ENCODE assay signal across 7 mouse cellular contexts in the genomic region with DNA sequence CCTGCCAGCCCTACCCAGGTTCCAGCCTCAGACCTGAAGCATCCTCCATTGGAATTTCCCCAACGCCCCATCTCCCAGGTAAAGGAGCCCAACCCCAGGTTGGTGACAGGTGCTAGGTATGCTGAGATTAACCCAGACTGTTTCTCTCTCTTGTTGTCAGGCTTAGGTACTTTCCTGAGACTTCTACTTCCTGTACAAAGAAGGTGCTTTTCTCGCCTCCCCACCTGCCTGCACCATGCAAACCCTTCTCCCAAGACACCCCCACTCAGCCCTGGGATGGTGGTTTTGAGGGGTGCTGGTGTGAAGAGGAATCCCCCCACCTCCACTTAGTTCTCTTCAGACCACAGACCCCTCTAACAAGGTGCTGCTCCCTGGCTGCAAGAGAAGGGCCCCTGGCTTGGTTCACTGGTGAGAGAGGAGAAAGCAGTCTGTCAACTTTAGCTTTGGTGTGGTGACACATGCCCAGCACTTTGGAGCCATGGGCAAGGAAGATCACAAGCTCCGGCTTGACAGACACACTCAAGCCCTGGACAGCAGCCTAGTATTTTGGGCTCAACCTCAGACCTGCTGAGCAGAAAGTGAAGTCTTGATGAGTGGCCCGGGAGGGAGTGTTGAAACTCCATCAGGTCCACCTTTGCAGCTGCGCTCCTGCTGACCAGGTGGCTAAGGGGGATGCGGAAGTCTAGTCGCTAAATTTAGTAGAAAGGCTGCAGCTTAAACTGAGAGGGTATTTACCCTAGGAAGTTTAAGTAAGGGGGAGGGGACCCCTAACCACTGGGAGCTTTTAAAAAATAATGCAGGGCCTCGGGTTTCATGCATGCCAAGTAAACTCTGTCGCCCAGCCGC. TPM values are rescaled to one million over a fixed set of nuclear protein-coding genes. Genes with fewer than 3 reads are reported as not detected.
DNase-seq lines count a peak whose midpoint lies in the region; ATAC-seq and TF ChIP-seq lines count a peak whose summit lies in the region.

No protein-coding gene starts in this region.

- DNase-seq in A20 (ENCODE audit: low read depth, low spot score): peak; percentile 94
- DNase-seq in CD4-positive helper T cell, adult 2 months (ENCODE audit: low read depth, low spot score): peak; percentile 87
- peak; percentile 58 for DNase-seq in lung, adult 2 months
- peak; percentile 77 for DNase-seq in thymus, postnatal 14 days
- no peak for DNase-seq in layer of hippocampus, postnatal 10 days (ENCODE audit: low spot score in 2 of 2)

- peak overlapping the region; percentile 93 to 97 for H3K27ac ChIP-seq in heart, embryonic 14.5 days (replicated peaks in 1 of 2; ENCODE audit: control insufficient read depth in 1 of 2, insufficient read depth in 1 of 2, low read depth in 2 of 2, low read length in 2 of 2)

- H3K4me3 ChIP-seq in heart, embryonic 14.5 days (ENCODE audit: control insufficient read depth in 1 of 2, insufficient read depth in 1 of 2, low read depth in 1 of 2, low read length in 2 of 2): no peak overlapping the region
- H3K4me3 ChIP-seq in lung, adult 2 months (replicated peaks; ENCODE audit: extremely low read depth, low read depth, low read length): no peak overlapping the region

- peak overlapping the region; percentile 67 for H3K9ac ChIP-seq in heart, embryonic 14.5 days (ENCODE audit: low read length)

- TF ChIP-seq CTCF in lung, adult 2 months (IDR thresholded peaks at IDR 0.05; ENCODE audit: insufficient read depth, low read length): no peak

- peaks cover 27% of the 10 kb centered on the region for H3K36me3 ChIP-seq in heart, embryonic 14.5 days (ENCODE audit: control insufficient read depth, insufficient read depth, low read length)

- peak overlapping the region; percentile 58 for H3K4me2 ChIP-seq in heart, embryonic 14.5 days (ENCODE audit: low read length)

- 0 out of 2 replicates have a peak, but pooled peaks have one; percentile 17 for ATAC-seq in heart, embryonic 14.5 days (ENCODE audit: insufficient number of reproducible peaks, insufficient read depth, low FRiP score, low read depth)
- ATAC-seq in erythroid progenitor cell, adult 5-6 weeks (replicated peaks; ENCODE audit: low FRiP score, poor library complexity, severe bottlenecking): no peak

- WGBS in heart, embryonic 14.5 days: 25% methylated on average over 10 of the region's 10 CpGs
- 33% methylated on average over 10 of the region's 10 CpGs for WGBS in lung, adult 2 months

- no peak for TF ChIP-seq POLR2A in lung, adult 2 months (IDR thresholded peaks at IDR 0.05; ENCODE audit: borderline replicate concordance, extremely low read depth, low read depth, low read length)

- H3K9me3 ChIP-seq in heart, embryonic 14.5 days (ENCODE audit: control insufficient read depth, low read length): no peaks in the 10 kb centered on the region

- no peaks in the 10 kb centered on the region for H3K27me3 ChIP-seq in heart, embryonic 14.5 days (ENCODE audit: control insufficient read depth, insufficient read depth, low read length)

- H3K4me1 ChIP-seq in heart, embryonic 14.5 days (ENCODE audit: control insufficient read depth in 2 of 2, insufficient read depth in 2 of 2, low read length in 2 of 2): peaks cover 53 to 68% of the 10 kb centered on the region in 2 experiments
- peaks cover 65% of the 10 kb centered on the region for H3K4me1 ChIP-seq in lung, adult 2 months (ENCODE audit: control insufficient read depth, insufficient read depth, low read length)

RNA-seq across cellular contexts. Expression of gene Mcl1, which starts 14.5 kb away (rescaled TPM):
- polyA plus RNA-seq in heart, embryonic 14.5 days (2014; fragmentation: Nextera tagmentation; extraction: Ambion mirVana): 54.3 and 57.2 TPM in 2 replicates
- 89.2 and 178 TPM in 2 replicates for polyA plus RNA-seq in lung, adult 2 months (2012; rRNA removed)
- 161 and 212 TPM in 2 replicates for total RNA-seq in erythroid progenitor cell, adult 5-6 weeks (2015; ENCODE audit: low replicate concordance)
- 104 and 138 TPM in 2 replicates for total RNA-seq in erythroid progenitor cell, adult 5-6 weeks (2017; ENCODE audit: low replicate concordance)
- total RNA-seq in layer of hippocampus, postnatal 10 days (2021): 10 to 100 TPM; 68.0 TPM

RNA-seq across cellular contexts. Expression of gene Adamtsl4, which starts 14.6 kb away (rescaled TPM):
- 6.3 and 7.0 TPM in 2 replicates for polyA plus RNA-seq in heart, embryonic 14.5 days (2014; fragmentation: Nextera tagmentation; extraction: Ambion mirVana)
- 51.3 and 52.3 TPM in 2 replicates for polyA plus RNA-seq in lung, adult 2 months (2012; rRNA removed)
- total RNA-seq in erythroid progenitor cell, adult 5-6 weeks (2015; ENCODE audit: low replicate concordance): 0.84 TPM in 1 of 2 replicates, not detected in the other
- 0.39 and 1.2 TPM in 2 replicates for total RNA-seq in erythroid progenitor cell, adult 5-6 weeks (2017; ENCODE audit: low replicate concordance)
- total RNA-seq in layer of hippocampus, postnatal 10 days (2021): under 1 TPM; 0.69 to 0.94 TPM

RNA-seq across cellular contexts. Expression of gene Ensa, which starts 48.3 kb away (rescaled TPM):
- 47.4 and 51.1 TPM in 2 replicates for polyA plus RNA-seq in heart, embryonic 14.5 days (2014; fragmentation: Nextera tagmentation; extraction: Ambion mirVana)
- polyA plus RNA-seq in lung, adult 2 months (2012; rRNA removed): 9.3 and 15.7 TPM in 2 replicates
- total RNA-seq in erythroid progenitor cell, adult 5-6 weeks (2015; ENCODE audit: low replicate concordance): 65.4 and 75.3 TPM in 2 replicates
- 117 and 119 TPM in 2 replicates for total RNA-seq in erythroid progenitor cell, adult 5-6 weeks (2017; ENCODE audit: low replicate concordance)
- 100 to 1,000 TPM; 220 to 228 TPM for total RNA-seq in layer of hippocampus, postnatal 10 days (2021)

Comparison
In these comparisons a context has a peak if more than half of its experiments do, and no peak if none do; other contexts are left out.
1. DNase-seq: peak in A20 (single experiment), CD4-positive helper T cell, adult 2 months (single experiment), lung, adult 2 months (single experiment) and thymus, postnatal 14 days (single experiment); none in layer of hippocampus, postnatal 10 days (0 of 2).